Mouse (Mus musculus) neural tube, embryonic 15.5 days (tissue): ENCODE measurements around the gene Cdkal1. TPM values are rescaled to one million over a fixed set of nuclear protein-coding genes. Genes with fewer than 3 reads are reported as not detected.
A peak's percentile ranks its signal among the peaks of the same experiment; 100 is the strongest.

Experiments used
- ATAC-seq: fragments of 200-750 bp; cut with Nextera tagmentation; 2 replicates; pipeline ENCODE4 v1.8.0; 2017; ENCODE audit warnings: mild to moderate bottlenecking, moderate TSS enrichment, moderate library complexity; ENCODE audit not compliant: low FRiP score
- H3K27ac ChIP-seq: fragments of 300-500 bp; sonication (generic); replicated peaks from 2 replicates; pipeline ENCODE4 v1.5.1; 2015; ENCODE audit warnings: mild to moderate bottlenecking, inconsistent platforms
- H3K27me3 ChIP-seq: fragments of 300-500 bp; sonication (generic); replicated peaks from 2 replicates; pipeline ENCODE4 v1.6.1; 2015; ENCODE audit warnings: inconsistent platforms
- H3K36me3 ChIP-seq: fragments of 300-500 bp; sonication (generic); 2 replicates; pipeline ENCODE4 v1.6.1; 2015; ENCODE audit warnings: inconsistent platforms
- H3K4me1 ChIP-seq: fragments of 300-500 bp; sonication (generic); 2 replicates; pipeline ENCODE4 v1.6.1; 2015; ENCODE audit warnings: inconsistent platforms
- H3K4me2 ChIP-seq: fragments of 300-500 bp; sonication (generic); 2 replicates; pipeline ENCODE4 v1.6.1; 2015; ENCODE audit warnings: inconsistent platforms, mild to moderate bottlenecking, moderate library complexity
- H3K4me3 ChIP-seq: fragments of 300-500 bp; sonication (generic); replicated peaks from 2 replicates; pipeline ENCODE4 v1.5.1; 2015; ENCODE audit warnings: mild to moderate bottlenecking, inconsistent platforms
- H3K9ac ChIP-seq: fragments of 300-500 bp; sonication (generic); replicated peaks from 2 replicates; pipeline ENCODE4 v1.6.1; 2015; ENCODE audit warnings: mild to moderate bottlenecking, inconsistent platforms
- H3K9me3 ChIP-seq: fragments of 300-500 bp; sonication (generic); replicated peaks from 2 replicates; pipeline ENCODE4 v1.6.1; 2016; ENCODE audit warnings: inconsistent platforms
- WGBS: fragments of 180-500 bp; shearing (Covaris S2); methylation state at CpG from one replicate; pipeline ENCODE4 v1.1.7; 2015; ENCODE audit warnings: mixed read lengths; 5-methylcytosine and 5-hydroxymethylcytosine counted together
- polyA plus RNA-seq: library from polyadenylated mRNA; unstranded; fragments of >200 nt; fragmentation: Nextera tagmentation; extraction: Ambion mirVana; gene quantifications from 2 replicates; pipeline ENCODE4 v1.2.1, GENCODE M21; 2015

Cdkal1 gene
- polyA plus RNA-seq, 1 experiment from 2014 or later = 20.4 TPM

DNA sequence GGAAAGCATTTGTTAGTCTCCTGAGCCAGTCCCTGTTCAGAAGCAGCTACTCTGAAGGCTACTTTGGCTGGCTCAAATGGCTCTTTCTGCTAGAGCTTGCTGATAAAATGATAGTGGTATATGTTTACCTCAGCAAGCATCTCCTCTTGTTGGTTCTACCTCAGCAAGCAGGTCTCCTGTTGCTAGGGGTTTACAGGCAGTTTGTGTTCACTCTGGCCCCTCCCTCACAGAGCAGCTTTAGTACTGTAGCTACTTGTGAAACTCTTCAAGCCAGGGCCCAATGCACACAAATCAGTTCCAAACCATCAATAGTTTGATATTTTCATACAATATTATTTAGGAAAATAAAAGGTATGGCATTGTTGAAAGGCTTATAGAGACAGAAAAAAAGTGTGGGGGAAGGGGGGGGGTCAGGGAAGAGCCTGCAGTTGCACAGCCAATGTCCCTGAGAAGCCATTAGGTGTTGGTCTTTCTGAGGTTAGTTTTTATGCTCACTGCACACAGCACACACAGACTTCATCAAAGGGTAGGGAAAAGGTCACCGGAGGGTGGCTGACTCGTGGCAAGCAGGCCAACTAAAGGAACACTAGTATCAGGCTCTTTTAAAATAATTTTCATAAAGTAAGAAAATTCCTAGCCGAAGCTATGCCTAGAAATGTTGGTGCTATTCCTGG, 499.9 kb downstream of the Cdkal1 start:
- peak; percentile 45 for ATAC-seq
- no peaks in the 10 kb centered on the region for H3K9me3 ChIP-seq
- peaks cover 26% of the 10 kb centered on the region for H3K4me1 ChIP-seq
- no peaks in the 10 kb centered on the region for H3K36me3 ChIP-seq
- H3K9ac ChIP-seq = no peak overlapping the region
- H3K4me3 ChIP-seq = no peak overlapping the region
- peak overlapping the region; percentile 52 for H3K27ac ChIP-seq
- H3K4me2 ChIP-seq = no peak overlapping the region
- no peaks in the 10 kb centered on the region for H3K27me3 ChIP-seq
- 56% methylated on average over 3 of the region's 3 CpGs for WGBS

DNA sequence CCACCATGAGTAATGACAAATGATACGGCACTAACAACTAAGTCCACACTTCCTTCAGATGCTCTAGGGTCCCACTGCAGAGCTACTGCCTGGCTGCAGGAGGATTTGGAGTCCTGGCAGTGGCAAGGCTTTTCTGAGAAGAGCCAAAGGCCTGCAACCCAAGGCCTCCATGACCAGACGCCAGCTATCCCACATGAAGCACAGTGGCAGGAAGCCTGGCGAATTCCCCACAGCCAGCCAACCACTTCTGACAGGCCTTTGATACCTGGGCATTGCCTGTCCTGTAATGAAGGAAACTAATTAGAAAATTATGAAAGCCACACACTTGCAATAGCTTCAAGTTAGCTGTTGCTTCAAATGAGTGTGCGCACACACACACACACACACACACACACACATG, 500.5 kb downstream of the Cdkal1 start:
- no peak for ATAC-seq
- Histone ChIP-seq H3K4me3 (no peak overlapping the region), H3K4me1 (peaks cover 29% of the 10 kb centered on the region), H3K9ac (no peak overlapping the region), H3K27me3 (no peaks in the 10 kb centered on the region), H3K9me3 (no peaks in the 10 kb centered on the region), H3K4me2 (no peak overlapping the region), H3K27ac (no peak overlapping the region), H3K36me3 (no peaks in the 10 kb centered on the region)
- 85% methylated on average over 4 of the region's 4 CpGs for WGBS

DNA sequence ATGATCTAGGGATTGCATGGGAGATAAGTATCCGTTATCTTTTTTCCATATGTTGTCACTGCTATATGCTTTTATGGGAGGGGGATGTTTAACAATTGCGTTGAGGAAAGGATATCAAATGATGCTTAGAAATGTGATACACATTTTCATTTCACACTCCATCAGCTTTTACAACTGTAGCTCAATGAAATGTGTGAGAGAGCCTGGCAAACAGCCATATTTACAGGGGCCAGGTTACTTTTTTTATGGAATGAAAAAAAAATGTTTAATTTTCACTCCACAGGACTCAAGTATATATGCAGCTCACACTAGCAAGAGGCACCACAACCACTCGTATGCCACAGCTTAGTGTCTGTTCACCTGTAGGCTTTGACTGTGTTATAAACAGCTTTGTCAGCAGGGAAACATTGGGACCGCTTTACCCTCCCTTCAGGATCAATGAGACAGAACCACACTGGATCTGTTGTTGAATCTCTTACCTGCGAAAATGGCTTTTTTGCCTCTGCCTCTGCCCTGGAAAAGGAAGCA, 501.5 kb downstream of the Cdkal1 start:
- H3K9me3 ChIP-seq = no peaks in the 10 kb centered on the region
- ATAC-seq = peak; percentile 48
- WGBS = 56% methylated on average over 5 of the region's 5 CpGs
- H3K36me3 ChIP-seq = no peaks in the 10 kb centered on the region
- no peaks in the 10 kb centered on the region for H3K27me3 ChIP-seq
- no peak overlapping the region for H3K4me3 ChIP-seq
- H3K4me2 ChIP-seq = no peak overlapping the region
- no peak overlapping the region for H3K27ac ChIP-seq
- peaks cover 34% of the 10 kb centered on the region for H3K4me1 ChIP-seq
- H3K9ac ChIP-seq = no peak overlapping the region

DNA sequence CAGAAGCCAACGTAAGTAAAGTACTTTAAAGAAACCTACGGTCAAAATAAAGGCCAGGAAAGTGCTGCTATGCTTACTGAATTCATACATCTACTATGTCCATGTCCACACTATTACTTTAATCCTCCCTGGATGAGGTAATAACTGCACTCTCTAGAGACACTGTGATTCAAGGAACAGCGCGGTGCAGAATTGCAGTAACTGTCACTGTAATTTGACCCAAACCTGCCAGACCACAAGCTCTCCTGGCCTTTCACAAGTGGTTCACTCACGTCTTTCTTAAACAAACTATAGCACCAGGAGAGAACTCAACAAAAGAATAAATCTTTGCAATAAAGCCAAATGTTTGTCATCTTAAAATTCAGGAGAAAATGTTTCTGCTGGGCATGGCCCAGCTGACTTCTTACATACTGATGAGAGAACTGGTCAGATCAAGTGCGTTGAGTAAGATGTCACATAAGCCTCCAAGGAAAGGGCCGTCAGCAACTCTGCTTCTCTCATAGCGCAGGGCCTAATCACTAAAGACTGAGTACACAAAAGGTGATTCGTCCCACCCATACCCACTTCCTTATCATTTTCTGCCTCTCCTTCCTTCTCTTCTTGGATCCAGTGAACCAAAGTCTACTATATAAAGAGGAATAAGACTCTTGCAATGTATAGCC, 504.3 kb downstream of the Cdkal1 start:
- no peaks in the 10 kb centered on the region for H3K27me3 ChIP-seq
- H3K9me3 ChIP-seq = no peaks in the 10 kb centered on the region
- no peak overlapping the region for H3K27ac ChIP-seq
- no peak for ATAC-seq
- WGBS = 81% methylated on average over 9 of the region's 9 CpGs
- no peak overlapping the region for H3K9ac ChIP-seq
- H3K4me3 ChIP-seq = no peak overlapping the region
- H3K4me1 ChIP-seq = peaks cover 28% of the 10 kb centered on the region
- H3K36me3 ChIP-seq = peaks cover 5% of the 10 kb centered on the region
- H3K4me2 ChIP-seq = no peak overlapping the region

DNA sequence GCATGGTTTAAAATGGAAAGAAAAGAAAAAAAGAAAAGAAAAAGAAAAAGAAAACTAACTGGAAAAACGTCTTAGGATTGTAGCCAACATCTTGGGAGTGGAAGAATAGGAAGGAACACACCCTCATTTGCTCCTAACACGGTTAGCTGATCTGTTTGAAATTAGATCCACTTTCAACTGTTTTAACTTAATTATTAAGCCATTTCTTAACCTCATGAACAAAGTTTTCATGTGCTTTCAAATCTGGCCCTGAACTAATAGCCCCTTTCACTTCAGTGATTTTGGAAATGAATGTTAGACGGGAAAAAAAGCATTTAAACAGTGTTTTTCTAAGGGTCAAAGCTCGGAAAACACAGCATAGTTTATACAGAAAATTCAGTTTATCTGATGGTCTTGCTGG, 505.5 kb downstream of the Cdkal1 start:
- H3K36me3 ChIP-seq = peaks cover 5% of the 10 kb centered on the region
- no peaks in the 10 kb centered on the region for H3K27me3 ChIP-seq
- H3K4me3 ChIP-seq = no peak overlapping the region
- no peak overlapping the region for H3K27ac ChIP-seq
- no peaks in the 10 kb centered on the region for H3K9me3 ChIP-seq
- no peak for ATAC-seq
- 63% methylated on average over 4 of the region's 4 CpGs for WGBS
- H3K4me2 ChIP-seq = no peak overlapping the region
- H3K4me1 ChIP-seq = peaks cover 17% of the 10 kb centered on the region
- no peak overlapping the region for H3K9ac ChIP-seq

DNA sequence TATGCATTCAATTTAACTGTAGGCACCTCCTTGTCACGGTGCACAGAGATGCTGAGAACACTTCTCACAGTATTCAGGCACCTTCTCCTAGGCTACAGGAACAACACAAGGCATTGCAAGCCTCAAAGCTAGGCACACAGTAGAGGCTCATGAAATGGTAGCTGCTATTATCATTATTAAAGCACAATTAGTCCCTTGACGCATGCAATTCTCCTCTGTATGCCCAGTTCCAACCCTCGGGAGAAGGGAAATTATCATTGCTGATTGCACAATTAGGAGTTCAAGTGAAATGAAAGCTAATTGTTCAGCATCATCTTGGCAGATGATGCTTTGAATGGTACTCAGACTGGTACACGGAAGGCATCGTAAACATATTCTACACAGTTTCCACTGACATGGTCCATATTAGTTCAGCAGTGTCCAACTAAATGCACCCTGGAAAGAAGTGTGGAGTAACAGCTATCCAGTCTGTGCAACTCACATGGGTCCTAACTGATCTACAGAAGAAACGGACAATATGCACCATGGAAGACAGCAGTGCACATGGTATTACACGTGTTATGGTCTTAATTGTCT, 506.0 kb downstream of the Cdkal1 start:
- 44% methylated on average over 7 of the region's 7 CpGs for WGBS
- ATAC-seq = no peak

DNA sequence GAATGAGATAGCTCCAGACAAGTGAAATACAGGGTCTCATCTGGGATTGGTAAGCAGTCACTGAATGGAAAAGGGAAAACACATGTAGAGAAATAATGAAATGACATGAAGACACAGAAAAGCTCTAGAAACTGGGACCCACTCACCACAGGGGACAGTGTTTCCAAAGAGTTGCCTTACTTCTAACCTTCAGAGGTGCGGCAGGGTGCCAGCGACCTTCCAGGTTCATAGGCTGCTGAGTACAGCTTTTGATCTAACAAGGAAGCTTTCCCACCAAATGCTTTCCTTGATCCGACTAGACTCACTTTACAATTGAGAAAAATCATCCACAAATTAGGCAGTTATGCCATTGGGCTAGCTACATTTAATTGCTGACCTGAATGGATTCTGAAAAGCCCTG, 507.1 kb downstream of the Cdkal1 start:
- no peak for ATAC-seq
- no peaks in the 10 kb centered on the region for H3K9me3 ChIP-seq
- no peaks in the 10 kb centered on the region for H3K27me3 ChIP-seq
- H3K4me3 ChIP-seq = no peak overlapping the region
- H3K27ac ChIP-seq = peak overlapping the region; percentile 18; the same call in 1 of the 2 replicates
- peaks cover 8% of the 10 kb centered on the region for H3K4me1 ChIP-seq
- H3K36me3 ChIP-seq = peaks cover 5% of the 10 kb centered on the region
- WGBS = 94% methylated on average over 3 of the region's 3 CpGs
- no peak overlapping the region for H3K4me2 ChIP-seq
- H3K9ac ChIP-seq = no peak overlapping the region

More for the DNA sequence above, 506.0 kb downstream of the Cdkal1 start:
- H3K27ac ChIP-seq = no peak overlapping the region
- peaks cover 14% of the 10 kb centered on the region for H3K4me1 ChIP-seq
- no peaks in the 10 kb centered on the region for H3K9me3 ChIP-seq
- peaks cover 5% of the 10 kb centered on the region for H3K36me3 ChIP-seq
- no peaks in the 10 kb centered on the region for H3K27me3 ChIP-seq
- no peak overlapping the region for H3K9ac ChIP-seq
- no peak overlapping the region for H3K4me3 ChIP-seq
- H3K4me2 ChIP-seq = no peak overlapping the region

DNA sequence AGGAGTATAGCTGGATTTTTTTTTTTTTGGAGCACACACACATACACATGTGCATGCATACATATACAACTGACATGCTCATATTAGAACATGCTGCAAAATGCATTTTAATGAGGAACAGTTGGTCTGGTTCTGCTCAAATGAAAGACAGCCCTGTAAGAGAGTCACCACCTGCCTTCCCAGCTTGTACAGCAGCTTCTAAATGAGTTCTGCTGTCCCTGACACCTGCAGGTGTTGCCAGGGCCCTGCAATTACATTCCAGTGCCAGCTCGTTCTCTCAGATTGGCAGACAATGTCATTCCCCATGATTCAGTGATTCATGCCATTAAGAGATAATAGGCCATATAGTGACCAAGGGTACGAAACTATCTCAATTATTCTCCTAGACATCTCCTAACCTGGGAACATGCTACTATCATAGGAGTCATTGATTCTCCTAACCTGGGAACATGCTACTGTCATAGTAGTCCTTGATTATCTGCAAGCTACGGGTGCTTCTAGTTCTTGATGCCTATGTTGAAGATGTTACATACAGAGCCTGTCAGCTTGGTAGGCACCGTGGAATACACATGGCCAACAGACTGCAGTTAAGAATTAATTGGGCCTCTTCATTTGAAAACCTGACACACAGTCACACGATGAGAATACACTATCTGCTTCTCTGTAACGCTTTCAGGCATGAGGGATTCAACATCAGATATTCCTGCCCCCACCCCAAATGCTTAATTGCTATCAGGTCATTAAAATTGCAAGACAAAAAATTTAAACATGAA, 522.6 kb downstream of the Cdkal1 start:
- no peak; the same call in 1 of the 2 replicates for ATAC-seq
- H3K4me3 ChIP-seq = no peak overlapping the region
- H3K4me1 ChIP-seq = no peaks in the 10 kb centered on the region
- no peak overlapping the region for H3K9ac ChIP-seq
- H3K9me3 ChIP-seq = no peaks in the 10 kb centered on the region
- 70% methylated on average over 6 of the region's 6 CpGs for WGBS
- H3K27me3 ChIP-seq = no peaks in the 10 kb centered on the region
- H3K27ac ChIP-seq = no peak overlapping the region
- H3K36me3 ChIP-seq = no peaks in the 10 kb centered on the region
- no peak overlapping the region for H3K4me2 ChIP-seq

DNA sequence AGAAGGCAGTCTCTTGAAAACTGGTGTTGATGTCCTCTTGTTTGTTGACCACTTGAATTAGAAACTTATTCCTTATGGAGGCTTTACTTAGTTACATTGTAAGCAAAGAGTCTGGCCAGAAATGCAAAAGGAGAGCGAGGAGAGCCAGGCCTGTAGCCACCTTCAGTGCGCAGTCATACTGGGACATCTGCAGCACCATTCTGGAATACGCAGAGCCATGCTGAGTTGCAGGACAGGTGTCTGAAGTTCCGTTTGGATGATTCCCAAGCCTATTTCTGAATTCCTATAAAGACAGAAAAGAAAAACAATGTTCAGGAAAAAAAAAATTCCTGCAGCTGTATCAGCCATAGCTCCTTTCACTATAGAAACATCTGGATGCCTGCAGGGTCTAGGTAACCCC, 529.5 kb downstream of the Cdkal1 start:
- Histone ChIP-seq H3K27me3 (no peaks in the 10 kb centered on the region), H3K27ac (no peak overlapping the region), H3K4me2 (no peak overlapping the region), H3K4me3 (no peak overlapping the region), H3K9me3 (no peaks in the 10 kb centered on the region), H3K36me3 (no peaks in the 10 kb centered on the region), H3K4me1 (no peaks in the 10 kb centered on the region), H3K9ac (no peak overlapping the region)
- ATAC-seq = no peak
- WGBS = 79% methylated on average over 4 of the region's 4 CpGs

DNA sequence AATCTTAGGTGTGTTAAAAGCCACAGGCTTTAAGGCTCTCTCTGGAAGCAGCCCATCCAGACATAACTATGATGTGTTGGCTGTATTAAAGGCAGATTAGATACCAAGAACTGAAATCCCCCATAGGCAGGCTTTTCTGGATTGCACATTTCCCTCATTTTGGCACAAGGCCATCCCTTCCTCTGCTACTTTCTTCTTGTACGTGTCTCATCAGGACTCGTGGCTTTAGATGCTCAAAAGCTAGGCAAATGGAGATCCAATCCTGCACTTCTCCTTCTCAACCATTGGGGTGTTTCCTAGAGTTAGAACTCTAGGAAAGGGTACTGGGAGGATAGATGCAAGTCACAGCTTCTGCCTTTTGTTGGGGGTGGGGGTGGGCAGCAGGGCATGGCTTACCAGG, 535.1 kb downstream of the Cdkal1 start:
- Histone ChIP-seq H3K4me2 (no peak overlapping the region), H3K36me3 (no peaks in the 10 kb centered on the region), H3K27me3 (no peaks in the 10 kb centered on the region), H3K9me3 (no peaks in the 10 kb centered on the region), H3K4me1 (no peaks in the 10 kb centered on the region), H3K4me3 (no peak overlapping the region), H3K27ac (no peak overlapping the region), H3K9ac (no peak overlapping the region)
- 52% methylated on average over 2 of the region's 2 CpGs for WGBS
- no peak for ATAC-seq

DNA sequence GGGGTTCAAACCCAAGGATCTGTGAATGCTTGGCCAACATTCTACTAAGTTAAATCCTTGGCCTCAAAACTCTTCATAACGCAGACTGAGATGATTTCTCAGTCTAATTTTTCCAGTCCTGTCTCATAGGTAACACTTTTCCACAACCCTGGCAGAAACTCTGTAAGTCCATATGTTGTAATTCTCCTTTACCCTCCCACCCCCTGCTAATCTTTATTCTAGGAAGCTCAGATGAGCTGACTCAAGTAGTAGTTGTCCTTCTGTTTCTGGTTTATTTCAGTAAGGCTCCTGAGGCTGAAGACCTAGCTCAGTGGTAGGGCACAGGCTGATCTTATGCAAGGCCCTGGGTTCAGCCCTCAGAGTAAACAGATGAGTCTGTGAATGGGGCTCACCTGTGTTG, 537.8 kb downstream of the Cdkal1 start:
- H3K4me1 ChIP-seq = no peaks in the 10 kb centered on the region
- ATAC-seq = no peak
- no peak overlapping the region for H3K4me3 ChIP-seq
- no peaks in the 10 kb centered on the region for H3K27me3 ChIP-seq
- H3K27ac ChIP-seq = no peak overlapping the region
- 97% methylated on average over 1 of the region's 1 CpGs for WGBS
- H3K9me3 ChIP-seq = no peaks in the 10 kb centered on the region
- no peak overlapping the region for H3K4me2 ChIP-seq
- H3K9ac ChIP-seq = no peak overlapping the region
- no peaks in the 10 kb centered on the region for H3K36me3 ChIP-seq
